Mouse (Mus musculus): ENCODE data around the gene Pfn3.

- TF ChIP-seq EP300 (IDR thresholded peaks at IDR 0.05; ENCODE audit: insufficient read depth, low read depth, low read length) (no peak), CTCF (IDR thresholded peaks at IDR 0.05; ENCODE audit: low read depth, low read length) (no peak), POLR2A (IDR thresholded peaks at IDR 0.05; ENCODE audit: insufficient read depth, low read length) (no peak)
Measured at GRCm38 (mm10) chr13:55464027-55464884, 49.2 kb upstream of the Pfn3 start, which contains the start of gene Prr7.

Data from ES-Bruce4 (cell line).